Mouse (Mus musculus) liver, postnatal 0 days (tissue): ENCODE measurements around the gene Gm17359. TPM values are rescaled to one million over a fixed set of nuclear protein-coding genes. Genes with fewer than 3 reads are reported as not detected.

Source experiments
- ATAC-seq: fragments of 200-750 bp; cut with Nextera tagmentation; 2 replicates; pipeline ENCODE4 v1.8.0; 2017; ENCODE audit warnings: mild to moderate bottlenecking, moderate library complexity
- DNase-seq: peaks from one replicate; pipeline ENCODE4 v3.0.0-alpha.2; 2016
- H3K27ac ChIP-seq: fragments of 300-500 bp; sonication (generic); 2 replicates; pipeline ENCODE4 v1.5.1; 2014; ENCODE audit warnings: antibody characterized with exemption, moderate library complexity, mild to moderate bottlenecking, low read depth
- H3K27me3 ChIP-seq: fragments of 300-500 bp; sonication (generic); 2 replicates; pipeline ENCODE4 v1.6.1; 2014; ENCODE audit warnings: low read length, control low read depth, mixed read lengths; ENCODE audit not compliant: insufficient read depth
- H3K36me3 ChIP-seq: fragments of 300-500 bp; sonication (generic); replicated peaks from 2 replicates; pipeline ENCODE4 v1.6.1; 2014; ENCODE audit warnings: mild to moderate bottlenecking, control low read depth, low read length, moderate library complexity, mixed read lengths; ENCODE audit not compliant: insufficient read depth
- H3K4me1 ChIP-seq: fragments of 300-500 bp; sonication (generic); 2 replicates; pipeline ENCODE4 v1.6.1; 2014; ENCODE audit warnings: antibody characterized with exemption, mild to moderate bottlenecking, control low read depth; ENCODE audit not compliant: insufficient read depth
- H3K4me2 ChIP-seq: fragments of 300-500 bp; sonication (generic); 2 replicates; pipeline ENCODE4 v1.6.1; 2014; ENCODE audit warnings: low read depth, mild to moderate bottlenecking, low read length, moderate library complexity, mixed read lengths
- H3K4me3 ChIP-seq: fragments of 300-500 bp; sonication (generic); 2 replicates; pipeline ENCODE4 v1.5.1; 2014; ENCODE audit warnings: low read depth, low read length
- H3K9ac ChIP-seq: fragments of 300-500 bp; sonication (generic); replicated peaks from 2 replicates; pipeline ENCODE4 v1.6.1; 2014; ENCODE audit warnings: mild to moderate bottlenecking, moderate library complexity
- H3K9me3 ChIP-seq: fragments of 300-500 bp; sonication (generic); 2 replicates; pipeline ENCODE4 v1.6.1; 2016; ENCODE audit warnings: mild to moderate bottlenecking, control low read depth, low read length, mixed read lengths
- CTCF ChIP-seq: sonication (generic); IDR thresholded peaks from 2 replicates; pipeline ENCODE4 v1.5.1; 2016; ENCODE audit warnings: antibody characterized with exemption, low read depth
- EP300 ChIP-seq: IDR thresholded peaks from 2 replicates; pipeline ENCODE4 v1.6.1; 2016; ENCODE audit warnings: antibody characterized with exemption, low read depth, mild to moderate bottlenecking
- WGBS: fragments of 180-500 bp; shearing (Covaris S2); extraction: QIAGEN DNeasy Blood & Tissue Kit; methylation state at CpG from one replicate; pipeline ENCODE4 v1.1.7; 2014; ENCODE audit not compliant: insufficient replicate concordance; 5-methylcytosine and 5-hydroxymethylcytosine counted together
- polyA plus RNA-seq: library from polyadenylated mRNA; unstranded; fragments of >200 nt; fragmentation: Nextera tagmentation; extraction: Ambion mirVana; gene quantifications from 2 replicates; pipeline ENCODE4 v1.2.1, GENCODE M21; 2015

Gm17359 gene
- polyA plus RNA-seq, 1 experiment from 2014 or later, result 0.09 TPM

- 53% methylated on average over 4 of the region's 4 CpGs for WGBS
Observed at GRCm38 (mm10) chr3:79370385-79370929, 34.0 kb downstream of the Gm17359 start.

GRCm38 (mm10) chr3:79371506-79372195, 35.2 kb downstream of the Gm17359 start:
- H3K9me3 ChIP-seq, result no peaks in the 10 kb centered on the region
- no peaks in the 10 kb centered on the region for H3K36me3 ChIP-seq
- H3K4me1 ChIP-seq, result 0 out of 2 replicates have a peak, but pooled peaks cover 2% of the 10 kb centered on the region
- no peak for ATAC-seq
- no peak overlapping the region for H3K4me2 ChIP-seq
- no peaks in the 10 kb centered on the region for H3K27me3 ChIP-seq
- TF ChIP-seq EP300, result no peak
- TF ChIP-seq CTCF, result no peak
- H3K27ac ChIP-seq, result no peak overlapping the region
- no peak overlapping the region for H3K9ac ChIP-seq
- no peak for DNase-seq
- no peak overlapping the region for H3K4me3 ChIP-seq
- 70% methylated on average over 7 of the region's 7 CpGs for WGBS

More at GRCm38 (mm10) chr3:79370385-79370929, 34.0 kb downstream of the Gm17359 start:
- H3K4me1 ChIP-seq, result 0 out of 2 replicates have a peak, but pooled peaks cover 2% of the 10 kb centered on the region
- DNase-seq, result no peak
- H3K4me2 ChIP-seq, result no peak overlapping the region
- H3K27ac ChIP-seq, result no peak overlapping the region
- H3K9ac ChIP-seq, result no peak overlapping the region
- H3K4me3 ChIP-seq, result no peak overlapping the region
- H3K9me3 ChIP-seq, result no peaks in the 10 kb centered on the region
- TF ChIP-seq CTCF (no peak), EP300 (no peak)
- no peaks in the 10 kb centered on the region for H3K27me3 ChIP-seq
- no peaks in the 10 kb centered on the region for H3K36me3 ChIP-seq
- no peak for ATAC-seq

- Histone ChIP-seq H3K27ac (no peak overlapping the region), H3K36me3 (no peaks in the 10 kb centered on the region), H3K9me3 (no peaks in the 10 kb centered on the region), H3K4me3 (no peak overlapping the region), H3K27me3 (no peaks in the 10 kb centered on the region), H3K4me2 (no peak overlapping the region), H3K9ac (no peak overlapping the region), H3K4me1 (no peaks in the 10 kb centered on the region)
- peak; percentile 71 for ATAC-seq
- 56% methylated on average over 3 of the region's 3 CpGs for WGBS
- TF ChIP-seq EP300 (no peak), CTCF (no peak)
- peak; percentile 31 for DNase-seq
Observed at GRCm38 (mm10) chr3:79373930-79374329, 37.5 kb downstream of the Gm17359 start.

- Histone ChIP-seq H3K9me3 (no peaks in the 10 kb centered on the region), H3K4me1 (peaks cover 4% of the 10 kb centered on the region; the same call in 1 of the 2 replicates), H3K36me3 (no peaks in the 10 kb centered on the region), H3K9ac (no peak overlapping the region), H3K27ac (peak overlapping the region; percentile 73), H3K27me3 (no peaks in the 10 kb centered on the region), H3K4me3 (no peak overlapping the region), H3K4me2 (no peak overlapping the region)
- no peak for TF ChIP-seq CTCF
- TF ChIP-seq EP300, result no peak
- DNase-seq (no peak), ATAC-seq (peak; percentile 55)
- WGBS, result 49% methylated on average over 3 of the region's 3 CpGs
Observed at GRCm38 (mm10) chr3:79378086-79378485, 41.6 kb downstream of the Gm17359 start.

- WGBS, result 64% methylated on average over 14 of the region's 14 CpGs
- Histone ChIP-seq H3K36me3 (no peaks in the 10 kb centered on the region), H3K9ac (0 out of 2 replicates have a peak overlapping the region, but pooled peaks have one; percentile 26), H3K9me3 (no peaks in the 10 kb centered on the region), H3K4me3 (no peak overlapping the region), H3K27ac (peak overlapping the region; percentile 87), H3K27me3 (no peaks in the 10 kb centered on the region), H3K4me2 (no peak overlapping the region), H3K4me1 (peaks cover 4% of the 10 kb centered on the region; the same call in 1 of the 2 replicates)
- no peak for DNase-seq
- no peak for TF ChIP-seq EP300
- TF ChIP-seq CTCF, result no peak
- ATAC-seq, result peak; percentile 55
Observed at GRCm38 (mm10) chr3:79379255-79379836, 42.9 kb downstream of the Gm17359 start.

- peak; percentile 92 for ATAC-seq
Observed at GRCm38 (mm10) chr3:79379873-79380595, 43.6 kb downstream of the Gm17359 start.

More at GRCm38 (mm10) chr3:79379873-79380595, 43.6 kb downstream of the Gm17359 start:
- Histone ChIP-seq H3K36me3 (no peaks in the 10 kb centered on the region), H3K4me3 (no peak overlapping the region), H3K4me2 (peak overlapping the region; percentile 3; the same call in 1 of the 2 replicates), H3K9ac (no peak overlapping the region), H3K4me1 (peaks cover 4% of the 10 kb centered on the region; the same call in 1 of the 2 replicates), H3K9me3 (no peaks in the 10 kb centered on the region), H3K27ac (peak overlapping the region; percentile 87), H3K27me3 (no peaks in the 10 kb centered on the region)
- no peak for TF ChIP-seq CTCF
- TF ChIP-seq EP300, result 0 out of 2 replicates have a peak, but pooled peaks have one; percentile 46
- 51% methylated on average over 6 of the region's 6 CpGs for WGBS
- no peak for DNase-seq
